8 mouse cellular contexts compared by ENCODE assay signal in genomic region chr1:86581692-86582450, GRCm38 (mm10). TPM values are rescaled to one million over a fixed set of nuclear protein-coding genes. Genes with fewer than 3 reads are reported as not detected.
A peak's percentile ranks its signal among the peaks of the same experiment; 100 is the strongest.
DNase-seq lines count a peak whose midpoint lies in the region; ATAC-seq lines count a peak whose summit lies in the region.

No protein-coding gene starts in this region.

- H3K36me3 ChIP-seq in forebrain, embryonic 16.5 days (ENCODE audit: control insufficient read depth, insufficient read depth): no peaks in the 10 kb centered on the region
- H3K36me3 ChIP-seq in kidney, embryonic 15.5 days: no peaks in the 10 kb centered on the region

- H3K9ac ChIP-seq in forebrain, embryonic 16.5 days (replicated peaks; ENCODE audit: low read depth, low read length): peak overlapping the region; percentile 94
- peak overlapping the region; percentile 92 for H3K9ac ChIP-seq in kidney, embryonic 15.5 days

- no peaks in the 10 kb centered on the region for H3K9me3 ChIP-seq in forebrain, embryonic 16.5 days (ENCODE audit: control insufficient read depth, low read length)
- H3K9me3 ChIP-seq in kidney, embryonic 15.5 days (replicated peaks): no peaks in the 10 kb centered on the region

- 2% methylated on average over 35 of the region's 38 CpGs for WGBS in forebrain, embryonic 16.5 days
- under 1% methylated on average over 33 of the region's 38 CpGs for WGBS in kidney, embryonic 15.5 days

- peak overlapping the region; percentile 57; the same call in 1 of the 2 replicates for H3K27ac ChIP-seq in forebrain, embryonic 16.5 days (ENCODE audit: low read length)
- H3K27ac ChIP-seq in kidney, embryonic 15.5 days: peak overlapping the region; percentile 76

- ATAC-seq in frontal cortex, adult (ENCODE audit: low TSS enrichment): peak; percentile 48
- peak; percentile 77 for ATAC-seq in forebrain, embryonic 16.5 days
- ATAC-seq in kidney, embryonic 15.5 days (replicated peaks; ENCODE audit: low FRiP score): peak; percentile 83

- peaks cover 15% of the 10 kb centered on the region for H3K4me1 ChIP-seq in forebrain, embryonic 16.5 days (replicated peaks; ENCODE audit: control insufficient read depth, insufficient read depth, low read length)
- H3K4me1 ChIP-seq in kidney, embryonic 15.5 days: peaks cover 17% of the 10 kb centered on the region

- H3K4me3 ChIP-seq in forebrain, embryonic 16.5 days (replicated peaks; ENCODE audit: low read length): peak overlapping the region; percentile 90
- H3K4me3 ChIP-seq in kidney, embryonic 15.5 days (replicated peaks): peak overlapping the region; percentile 98

- no peak for DNase-seq in frontal cortex, postnatal 36 days (ENCODE audit: low spot score in 2 of 2)
- DNase-seq in 416B (ENCODE audit: low read depth): peak; percentile 44
- peak; percentile 71 for DNase-seq in cerebellum, adult 11-12 months
- peak; percentile 8 for DNase-seq in lung, postnatal 36 days
- DNase-seq in spleen, postnatal 4 days (ENCODE audit: low spot score in 2 of 2): peak; percentile 22 to 66

- H3K27me3 ChIP-seq in forebrain, embryonic 16.5 days (replicated peaks; ENCODE audit: control insufficient read depth, insufficient read depth, low read length): no peaks in the 10 kb centered on the region
- H3K27me3 ChIP-seq in kidney, embryonic 15.5 days: no peaks in the 10 kb centered on the region

- H3K4me2 ChIP-seq in forebrain, embryonic 16.5 days (ENCODE audit: low read length): peak overlapping the region; percentile 56
- peak overlapping the region; percentile 79 for H3K4me2 ChIP-seq in kidney, embryonic 15.5 days

RNA-seq across cellular contexts. Expression of gene Pde6d, which starts 0.6 kb away (rescaled TPM):
- polyA plus RNA-seq in forebrain, embryonic 16.5 days (2015; fragmentation: Nextera tagmentation; extraction: Ambion mirVana): 88.7 and 90.1 TPM in 2 replicates
- polyA plus RNA-seq in kidney, embryonic 15.5 days (2015; fragmentation: Nextera tagmentation; extraction: Ambion mirVana): 61.5 and 64.7 TPM in 2 replicates

RNA-seq across cellular contexts. Expression of gene Cops7b, which starts 0.8 kb away (rescaled TPM):
- 59.7 and 64.6 TPM in 2 replicates for polyA plus RNA-seq in forebrain, embryonic 16.5 days (2015; fragmentation: Nextera tagmentation; extraction: Ambion mirVana)
- 42.9 and 43.6 TPM in 2 replicates for polyA plus RNA-seq in kidney, embryonic 15.5 days (2015; fragmentation: Nextera tagmentation; extraction: Ambion mirVana)

RNA-seq across cellular contexts. Expression of gene Ptma, which starts 55.3 kb away (rescaled TPM):
- polyA plus RNA-seq in forebrain, embryonic 16.5 days (2015; fragmentation: Nextera tagmentation; extraction: Ambion mirVana): 1,987 and 2,275 TPM in 2 replicates
- polyA plus RNA-seq in kidney, embryonic 15.5 days (2015; fragmentation: Nextera tagmentation; extraction: Ambion mirVana): 2,949 and 3,271 TPM in 2 replicates

Comparison
In these comparisons a context has a peak if more than half of its experiments do, and no peak if none do; other contexts are left out.
1. DNase-seq: peak in 416B (single experiment), cerebellum, adult 11-12 months (single experiment), lung, postnatal 36 days (single experiment) and spleen, postnatal 4 days (2 of 2); none in frontal cortex, postnatal 36 days (0 of 2).
2. Peak in every context shown above with its lines, with median percentiles within 50 percentile points of each other: ATAC-seq.